10 mouse cellular contexts compared by ENCODE assay signal in the genomic region with DNA sequence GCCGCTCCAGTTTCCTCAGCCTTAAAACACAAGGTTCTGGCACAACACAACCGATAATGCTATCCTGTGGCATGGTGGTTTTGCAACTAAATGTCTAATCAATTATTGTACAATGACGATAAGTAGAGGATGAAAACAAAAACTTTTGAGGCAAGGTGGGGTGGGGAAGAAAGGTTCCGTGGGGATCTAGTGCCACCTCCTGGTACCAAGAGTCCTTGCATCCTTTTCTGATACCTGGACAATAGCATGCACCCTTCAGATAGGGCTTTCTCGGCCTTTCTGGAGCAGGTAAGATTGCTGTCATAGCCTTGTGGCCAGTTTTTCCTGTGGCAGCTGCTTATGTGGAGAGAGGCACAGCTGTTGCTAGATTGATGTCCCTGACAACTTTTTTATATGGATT. TPM values are rescaled to one million over a fixed set of nuclear protein-coding genes. Genes with fewer than 3 reads are reported as not detected.
DNase-seq lines count a peak whose midpoint lies in the region; ATAC-seq lines count a peak whose summit lies in the region.
"Had no signal": no experiment of that assay in that cellular context is flagged by ENCODE, and none has a peak within 500 bp of the region (broad histone marks: within the 10 kb centered on the region; RNA-seq: fewer than 3 reads in every experiment).

No protein-coding gene starts in this region.

- WGBS in kidney, embryonic 16.5 days = 30% methylated on average over 5 of the region's 5 CpGs

- no peak overlapping the region for H3K9ac ChIP-seq in kidney, embryonic 16.5 days (replicated peaks; ENCODE audit: low read length)
- H3K9ac ChIP-seq: heart, embryonic 15.5 days; neural tube, embryonic 13.5 days had no signal

- peak; percentile 21 to 42 for DNase-seq in cerebellum, postnatal 14 days
- DNase-seq in cerebellum, adult 11 months = no peak
- peak; percentile 10 for DNase-seq in right cerebral cortex, adult 18-20 months
- no peak for DNase-seq in right cerebral cortex, postnatal 36 days (ENCODE audit: low spot score in 2 of 2)
- peak; percentile 33 for DNase-seq in embryo, embryonic 11 days

- no peak overlapping the region for H3K4me2 ChIP-seq in kidney, embryonic 16.5 days (replicated peaks; ENCODE audit: low read depth, low read length)
- H3K4me2 ChIP-seq: heart, embryonic 15.5 days; neural tube, embryonic 13.5 days had no signal

- H3K4me3 ChIP-seq in kidney, embryonic 16.5 days (ENCODE audit: low read length) = no peak overlapping the region
- H3K4me3 ChIP-seq: heart, embryonic 15.5 days; neural tube, embryonic 13.5 days had no signal

- H3K27me3 ChIP-seq in kidney, embryonic 16.5 days (ENCODE audit: insufficient read depth, low read length) = no peaks in the 10 kb centered on the region
- H3K27me3 ChIP-seq: heart, embryonic 15.5 days; neural tube, embryonic 13.5 days had no signal

- no peaks in the 10 kb centered on the region for H3K36me3 ChIP-seq in kidney, embryonic 16.5 days (ENCODE audit: insufficient read depth, low read length)
- H3K36me3 ChIP-seq: heart, embryonic 15.5 days; neural tube, embryonic 13.5 days had no signal

- no peaks in the 10 kb centered on the region for H3K4me1 ChIP-seq in kidney, embryonic 16.5 days (ENCODE audit: insufficient read depth, low read length)
- H3K4me1 ChIP-seq: heart, embryonic 15.5 days; neural tube, embryonic 13.5 days had no signal

- ATAC-seq in kidney, embryonic 16.5 days (ENCODE audit: low FRiP score, low TSS enrichment) = peak; percentile 63; the same call in 1 of the 2 replicates
- peak; percentile 92 for ATAC-seq in megakaryocyte progenitor cell, adult 5-6 weeks (replicated peaks; ENCODE audit: poor library complexity)
- ATAC-seq in erythroid progenitor cell, adult 5-6 weeks (replicated peaks; ENCODE audit: low FRiP score, poor library complexity, severe bottlenecking) = no peak

- no peak overlapping the region for H3K27ac ChIP-seq in kidney, embryonic 16.5 days (ENCODE audit: low read length)
- H3K27ac ChIP-seq: heart, embryonic 15.5 days; neural tube, embryonic 13.5 days had no signal

- H3K9me3 ChIP-seq in kidney, embryonic 16.5 days (ENCODE audit: low read length) = no peaks in the 10 kb centered on the region
- H3K9me3 ChIP-seq: heart, embryonic 15.5 days; neural tube, embryonic 13.5 days had no signal

RNA-seq across cellular contexts. Expression of a gene that starts 13.5 kb away (rescaled TPM):
- 0.10 TPM in 1 of 2 replicates, not detected in the other for polyA plus RNA-seq in kidney, embryonic 16.5 days (2015; fragmentation: Nextera tagmentation; extraction: Ambion mirVana)
- total RNA-seq in megakaryocyte progenitor cell, adult 5-6 weeks (2015) = not detected in 2 replicates
- total RNA-seq in megakaryocyte progenitor cell, adult 5-6 weeks (2017) = not detected in 2 replicates
- total RNA-seq in erythroid progenitor cell, adult 5-6 weeks (2015; ENCODE audit: low replicate concordance) = not detected in 2 replicates
- total RNA-seq in erythroid progenitor cell, adult 5-6 weeks (2017; ENCODE audit: low replicate concordance) = not detected in 2 replicates
- polyA plus RNA-seq: heart, embryonic 15.5 days; neural tube, embryonic 13.5 days had no signal

RNA-seq across cellular contexts. Expression of a gene that starts 35.1 kb away (rescaled TPM):
- polyA plus RNA-seq in kidney, embryonic 16.5 days (2015; fragmentation: Nextera tagmentation; extraction: Ambion mirVana) = 5.7 and 6.7 TPM in 2 replicates
- 0.20 and 0.24 TPM in 2 replicates for total RNA-seq in megakaryocyte progenitor cell, adult 5-6 weeks (2015)
- total RNA-seq in megakaryocyte progenitor cell, adult 5-6 weeks (2017) = 0.10 TPM in 1 of 2 replicates, not detected in the other
- not detected in 2 replicates for total RNA-seq in erythroid progenitor cell, adult 5-6 weeks (2015; ENCODE audit: low replicate concordance)
- 0.26 TPM in 1 of 2 replicates, not detected in the other for total RNA-seq in erythroid progenitor cell, adult 5-6 weeks (2017; ENCODE audit: low replicate concordance)

Comparison
In these comparisons a context has a peak if more than half of its experiments do, and no peak if none do; other contexts are left out.
1. DNase-seq: peak in cerebellum, postnatal 14 days (2 of 2), right cerebral cortex, adult 18-20 months (single experiment) and embryo, embryonic 11 days (single experiment); none in cerebellum, adult 11 months (single experiment) and right cerebral cortex, postnatal 36 days (0 of 2).